Mouse (Mus musculus) brain, embryonic 14.5 days (tissue): Measurements from ENCODE around the gene Dcaf12l2. TPM values are rescaled to one million over a fixed set of nuclear protein-coding genes. Genes with fewer than 3 reads are reported as not detected.

Experiments used
- DNase-seq: peaks from one replicate; pipeline ENCODE4 v3.0.0-alpha.2; 2011; ENCODE audit warnings: low read depth
- CTCF ChIP-seq: fragments of 200-500 bp; IDR thresholded peaks from 2 replicates; pipeline ENCODE4 v1.5.1; 2012; ENCODE audit warnings: inconsistent platforms, mild to moderate bottlenecking, moderate library complexity, borderline replicate concordance; ENCODE audit not compliant: insufficient read depth, insufficient read length; ENCODE audit errors: extremely low read depth
- POLR2A ChIP-seq: fragments of 200-500 bp; IDR thresholded peaks from 2 replicates; pipeline ENCODE4 v1.6.1; 2012; ENCODE audit warnings: mild to moderate bottlenecking, inconsistent platforms, borderline replicate concordance; ENCODE audit not compliant: poor library complexity, insufficient read depth, insufficient read length, severe bottlenecking; ENCODE audit errors: extremely low read depth
- polyA plus RNA-seq: library from polyadenylated mRNA; depleted of rRNA; stranded (reverse); fragments of >200 nt; gene quantifications from 2 replicates; pipeline ENCODE4 v1.2.3, GENCODE M21; 2012; rRNA removed

The Dcaf12l2 gene
- polyA plus RNA-seq, result 0.73 and 0.96 TPM in 2 replicates

DNA sequence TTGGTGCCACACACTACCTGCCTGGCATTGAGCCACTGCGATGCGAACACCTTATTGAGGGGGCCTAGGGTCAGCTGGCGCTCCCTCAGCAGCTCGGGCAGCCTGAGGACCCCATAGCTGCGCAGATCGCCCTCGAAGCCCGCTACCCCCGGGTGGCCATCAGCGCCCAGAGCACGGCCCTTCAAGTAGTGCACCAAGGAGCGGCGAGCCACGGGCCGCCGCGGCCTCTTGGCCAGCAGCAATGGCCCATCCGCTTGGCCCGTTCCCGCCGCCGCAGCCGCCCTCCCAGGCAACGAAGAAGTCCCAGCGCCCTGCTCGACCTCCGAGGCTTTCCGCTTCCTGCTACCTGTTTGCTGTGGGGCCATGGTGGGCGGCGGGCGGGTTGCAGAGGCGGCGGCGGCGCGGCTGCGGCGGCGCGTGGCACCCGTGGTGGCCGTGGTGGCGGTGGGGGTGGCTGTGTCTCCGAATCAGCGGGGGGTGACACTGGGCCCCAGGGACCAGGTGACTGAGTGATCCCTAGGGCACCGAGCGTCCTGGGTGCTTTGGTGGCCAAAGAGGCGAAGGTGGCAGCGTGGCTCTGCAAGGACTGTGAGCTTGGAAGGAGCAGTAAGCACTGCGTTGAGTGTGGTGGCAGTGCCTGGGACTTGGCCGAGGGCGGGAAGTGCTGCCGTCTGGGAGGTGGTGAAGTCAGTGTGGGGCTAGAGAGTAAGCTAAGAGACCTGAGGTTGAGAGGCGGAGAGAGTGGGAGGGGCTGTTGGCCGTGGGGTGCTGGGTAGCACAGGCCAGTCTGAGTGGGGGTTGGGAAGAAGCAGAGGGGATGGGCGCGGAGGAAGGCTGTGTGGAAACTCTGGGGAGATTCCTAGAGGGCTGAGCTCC is at the start of gene Dcaf12l2:
Dcaf12l2 (minus strand) TSS at position 697 of the 876 bp plus-strand sequence.
- peak; percentile 57 for DNase-seq
- TF ChIP-seq POLR2A (no peak), CTCF (no peak)

DNA sequence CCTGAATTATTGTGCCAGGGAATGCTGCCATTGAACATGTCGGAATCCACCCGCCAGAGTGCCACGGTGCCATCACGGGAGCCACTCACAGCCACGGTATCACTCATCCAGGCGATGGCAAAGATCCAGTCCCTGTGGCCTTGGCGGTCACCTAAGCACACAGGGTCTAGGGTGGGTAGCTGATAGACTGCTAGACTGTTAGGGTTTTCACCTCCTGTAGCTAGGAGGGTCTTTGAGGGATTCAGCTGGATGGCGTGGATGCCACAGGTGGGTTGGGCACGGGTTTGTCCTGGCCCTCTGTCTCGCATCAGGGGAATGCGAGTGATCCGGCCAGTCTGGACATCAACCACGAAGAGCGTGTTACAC is 879 bp downstream of the Dcaf12l2 start:
- DNase-seq, result peak; percentile 6
- TF ChIP-seq CTCF (no peak), POLR2A (no peak)
